Mouse (Mus musculus): ENCODE results near the gene Dll3.

DNA sequence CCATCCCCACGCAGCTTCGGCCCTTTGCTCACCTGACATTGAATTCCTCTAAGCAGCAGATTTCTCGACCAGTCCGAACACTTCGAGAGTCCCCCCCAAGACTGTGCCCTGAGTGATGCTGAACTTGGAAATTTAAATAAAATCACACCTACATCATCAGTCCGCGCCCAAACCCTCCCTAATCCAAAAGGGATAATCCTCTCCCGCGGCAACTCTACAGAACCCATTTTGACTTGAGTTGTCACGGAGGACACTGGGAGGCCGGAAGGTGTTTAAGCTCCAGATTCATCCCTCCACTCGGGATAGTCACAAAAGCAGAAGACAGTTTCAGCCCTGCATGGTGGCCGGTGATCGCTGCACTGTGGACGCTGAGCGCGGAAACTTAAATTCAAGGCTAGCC lies 50.1 kb downstream of the Dll3 start:
- no peak for TF ChIP-seq CTCF (IDR thresholded peaks at IDR 0.05)
- no peak for TF ChIP-seq POLR2A (IDR thresholded peaks at IDR 0.05; ENCODE audit: insufficient read depth, low read depth, low read length)
- TF ChIP-seq EP300 (IDR thresholded peaks at IDR 0.05; ENCODE audit: insufficient read depth, low read depth, low read length) = no peak
